Mouse (Mus musculus) heart, postnatal 10 days (tissue): ENCODE results near the gene Cacna1e. TPM values are rescaled to one million over a fixed set of nuclear protein-coding genes. Genes with fewer than 3 reads are reported as not detected.

Experiments
- DNase-seq, 2 experiments: peaks; one replicate each; pipeline ENCODE4 v3.0.0; 2021
- intact Hi-C: fragments of 180-260 bp; cut with DNase I; formaldehyde crosslinking; loops from one replicate; pipeline ENCODE4 v1.15.1; 2025
- total RNA-seq, 2 experiments: library from RNA; stranded (reverse); gene quantifications; 2 replicates each; pipeline ENCODE4 v1.2.3; 2021

Cacna1e gene
- total RNA-seq, 2 experiments from 2014 or later, result 0.17 to 0.34 TPM

DNA sequence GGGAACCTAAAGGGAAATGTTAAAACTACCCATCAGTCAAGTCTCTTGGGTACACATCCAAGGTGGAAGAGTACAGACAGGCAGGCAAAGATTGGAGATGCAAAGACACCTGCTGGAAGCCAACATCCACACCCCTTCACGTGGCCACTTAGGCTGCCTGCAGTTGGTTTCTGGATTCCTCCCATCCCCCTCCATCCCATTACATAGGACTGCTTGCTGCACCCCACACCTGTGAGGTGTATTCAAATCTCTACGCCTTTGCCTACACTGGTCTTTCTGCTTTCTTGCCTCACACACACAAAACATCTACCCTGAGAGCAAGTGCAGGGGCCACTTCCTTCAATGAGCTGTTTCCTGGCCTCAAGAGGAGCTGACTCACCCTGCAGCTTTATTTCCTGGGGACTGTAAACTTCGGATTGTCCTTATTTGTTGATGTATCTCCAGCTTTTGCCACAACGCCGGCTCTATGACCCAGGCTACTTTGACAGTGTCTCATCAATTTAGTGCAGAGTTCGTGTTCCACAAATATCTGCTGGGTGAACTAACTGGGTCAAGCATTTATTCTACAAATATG, 43.2 kb downstream of the Cacna1e start:
- no peak for DNase-seq
- intact Hi-C loops, result no loop called here

GRCm38 (mm10) chr1:154839272-154839671, 45.0 kb downstream of the Cacna1e start:
- DNase-seq, result no peak
- intact Hi-C loops, result no loop called here

DNA sequence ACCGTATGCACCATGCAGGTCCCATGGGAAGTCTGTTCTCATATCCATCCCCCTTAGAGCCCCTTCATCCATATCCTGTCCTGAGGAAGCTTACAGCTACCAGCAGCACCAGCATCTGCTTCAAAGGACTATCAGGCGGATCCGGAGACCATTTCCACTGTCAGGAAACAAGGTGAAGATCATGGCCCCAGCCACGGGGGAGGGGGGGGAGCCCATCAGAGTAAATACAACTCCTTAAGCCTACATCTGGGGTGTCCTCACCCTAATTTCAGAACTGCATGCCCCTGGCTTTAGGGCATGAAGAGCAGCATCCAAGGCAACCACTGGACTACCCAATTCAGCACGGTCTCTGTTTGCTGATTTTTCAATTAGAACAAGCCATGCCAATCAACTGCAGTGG, 47.8 kb downstream of the Cacna1e start:
- no peak for DNase-seq
- intact Hi-C loops, result no loop called here

DNA sequence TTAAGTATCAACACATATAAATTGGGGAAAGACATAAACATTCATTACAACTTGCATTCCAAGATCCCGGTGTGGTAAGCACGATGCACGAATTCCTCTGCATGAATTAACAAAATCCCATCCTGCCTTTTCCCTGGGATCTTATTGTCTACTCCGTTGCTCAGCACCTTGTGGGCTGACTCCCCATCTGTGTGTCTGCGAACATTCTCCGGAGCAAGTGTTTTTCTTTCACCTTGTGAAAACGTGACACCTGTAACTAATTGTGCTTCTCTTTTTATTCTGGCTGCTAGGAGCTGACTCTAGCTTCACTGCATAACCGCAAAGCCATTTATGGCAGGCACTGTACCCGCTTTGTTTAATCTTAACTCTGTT, 52.1 kb downstream of the Cacna1e start:
- DNase-seq, result no peak
- intact Hi-C loops, result no loop called here

GRCm38 (mm10) chr1:154831269-154832167, 52.8 kb downstream of the Cacna1e start:
- intact Hi-C loops, result no loop called here
- DNase-seq, result no peak

- DNase-seq, result no peak
- intact Hi-C loops, result no loop called here
Measured at GRCm38 (mm10) chr1:154830051-154830450, 54.2 kb downstream of the Cacna1e start.

- DNase-seq, result no peak
- intact Hi-C loops, result no loop called here
Measured at GRCm38 (mm10) chr1:154823098-154823497, 61.2 kb downstream of the Cacna1e start.

- intact Hi-C loops, result no loop called here
- DNase-seq, result no peak
Measured at GRCm38 (mm10) chr1:154820422-154820821, 63.9 kb downstream of the Cacna1e start.

DNA sequence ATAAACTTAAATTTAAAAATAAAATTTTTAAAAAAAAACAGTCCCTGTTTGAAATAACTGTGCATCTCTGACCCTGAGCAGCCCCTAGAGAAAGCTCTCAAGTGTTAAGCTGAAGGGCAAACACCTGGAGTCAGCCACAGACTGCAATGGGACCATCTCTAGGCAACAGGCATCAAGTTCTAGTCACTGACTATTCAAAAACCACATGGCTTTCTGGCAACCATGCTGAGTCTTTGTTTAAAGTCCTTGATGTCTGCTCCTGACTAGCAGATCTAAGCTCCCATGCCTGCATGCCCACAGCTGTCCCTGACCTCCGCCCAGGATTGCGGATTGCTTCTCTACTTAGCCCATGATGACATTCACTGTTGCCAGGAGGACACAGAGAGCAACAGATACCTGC, 64.3 kb downstream of the Cacna1e start:
- DNase-seq, result no peak
- intact Hi-C loops, result no loop called here

DNA sequence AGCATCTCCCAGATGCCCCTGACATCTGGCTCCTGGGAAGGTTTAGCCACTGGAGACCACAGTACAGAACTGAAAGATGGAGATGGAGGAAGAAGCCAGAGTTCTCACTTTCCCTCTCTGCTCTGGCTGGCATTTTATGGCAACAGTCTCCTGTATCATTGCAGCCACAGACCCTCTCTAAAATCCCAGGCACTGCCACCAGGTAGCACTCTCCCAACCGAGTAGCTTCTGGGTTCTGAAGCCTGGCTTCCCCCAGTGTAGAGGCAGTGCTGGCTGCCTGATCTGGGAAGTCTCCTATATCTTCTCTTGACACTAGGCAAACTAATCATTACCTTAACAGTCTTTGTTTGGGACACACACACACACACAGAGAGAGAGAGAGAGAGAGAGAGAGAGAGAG, 65.6 kb downstream of the Cacna1e start:
- no peak for DNase-seq
- intact Hi-C loops, result no loop called here

- intact Hi-C loops, result no loop called here
- no peak for DNase-seq
Measured at GRCm38 (mm10) chr1:154816836-154817235, 67.5 kb downstream of the Cacna1e start.

GRCm38 (mm10) chr1:154816267-154816666, 68.0 kb downstream of the Cacna1e start:
- no peak for DNase-seq
- intact Hi-C loops, result no loop called here

DNA sequence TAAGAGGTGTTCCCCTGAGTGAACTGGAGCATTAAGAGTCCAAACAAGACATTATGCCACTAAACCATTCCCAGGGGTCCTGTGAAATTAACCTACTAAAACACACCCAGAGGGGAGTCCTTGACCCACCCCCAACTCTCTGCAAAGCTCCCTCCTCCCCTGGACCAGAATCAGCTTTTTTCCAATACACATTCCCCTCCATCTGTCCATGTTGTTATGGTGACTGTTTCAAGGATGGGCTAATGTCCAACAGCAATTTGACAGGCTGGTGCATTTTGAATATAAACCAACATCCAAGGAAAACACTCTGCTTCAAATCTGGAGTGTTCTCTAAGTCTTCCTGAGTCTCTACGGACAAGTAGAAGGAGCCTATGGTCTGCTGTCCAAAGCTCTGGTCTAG, 78.6 kb downstream of the Cacna1e start:
- no peak for DNase-seq
- intact Hi-C loops, result no loop called here

DNA sequence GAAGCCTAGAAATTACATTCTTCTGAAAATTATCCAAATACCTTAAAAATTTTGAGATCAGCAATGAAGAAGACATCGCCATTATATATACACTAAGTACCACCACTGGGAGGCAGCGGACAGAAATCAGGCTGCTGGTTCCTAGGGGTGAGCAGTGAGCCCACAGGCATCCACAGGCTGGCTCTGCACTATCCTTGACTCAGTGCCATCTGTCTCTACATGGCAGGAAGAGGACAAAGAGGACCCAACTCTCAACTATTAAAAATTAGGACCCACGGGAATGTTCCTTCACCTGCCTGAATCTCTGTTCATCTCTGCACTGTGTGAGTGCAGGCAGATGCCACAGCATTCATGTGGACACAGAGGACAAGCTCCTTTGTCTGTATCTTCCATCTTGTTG, 79.3 kb downstream of the Cacna1e start:
- no peak for DNase-seq
- intact Hi-C loops, result no loop called here

- peak in 1 of 2 experiments; percentile 29 for DNase-seq
- intact Hi-C loops, result no loop called here
Measured at GRCm38 (mm10) chr1:154802301-154802904, 81.9 kb downstream of the Cacna1e start.

- intact Hi-C loops, result loop anchor here (2.0 kb wide), 1 partner anchor 86 kb away; the partner anchor contains the start of gene Cacna1e
- DNase-seq, result no peak
Measured at GRCm38 (mm10) chr1:154799257-154799656, 85.0 kb downstream of the Cacna1e start.

- intact Hi-C loops, result loop anchor here (2.0 kb wide), 1 partner anchor 86 kb away; the partner anchor contains the start of gene Cacna1e
- DNase-seq, result no peak
Measured at GRCm38 (mm10) chr1:154798771-154799170, 85.5 kb downstream of the Cacna1e start.

- DNase-seq, result peak in 1 of 2 experiments; percentile 39
- intact Hi-C loops, result no loop called here
Measured at GRCm38 (mm10) chr1:154796685-154797084, 87.6 kb downstream of the Cacna1e start.

DNA sequence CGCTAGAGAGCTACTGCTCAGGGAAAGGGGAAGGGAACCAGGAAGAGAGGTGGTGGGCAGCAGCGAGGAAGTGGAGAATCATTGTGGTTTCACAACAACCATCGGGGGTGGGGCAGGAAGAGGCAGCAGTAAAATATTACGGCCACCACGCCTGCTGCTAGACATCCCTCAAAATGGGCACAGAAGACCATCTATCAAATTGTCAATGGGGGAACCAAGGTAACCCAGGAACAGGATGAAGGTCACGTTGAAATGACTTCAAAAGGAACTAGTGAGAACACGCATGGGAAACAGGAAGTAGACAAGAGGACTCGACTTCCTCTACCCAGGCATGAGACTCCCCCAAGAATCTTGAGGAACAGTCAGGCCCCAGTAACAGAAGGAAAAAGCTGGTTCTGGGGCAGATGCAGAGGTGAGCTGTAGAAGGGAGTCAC, 89.8 kb downstream of the Cacna1e start:
- intact Hi-C loops, result no loop called here
- no peak for DNase-seq

DNA sequence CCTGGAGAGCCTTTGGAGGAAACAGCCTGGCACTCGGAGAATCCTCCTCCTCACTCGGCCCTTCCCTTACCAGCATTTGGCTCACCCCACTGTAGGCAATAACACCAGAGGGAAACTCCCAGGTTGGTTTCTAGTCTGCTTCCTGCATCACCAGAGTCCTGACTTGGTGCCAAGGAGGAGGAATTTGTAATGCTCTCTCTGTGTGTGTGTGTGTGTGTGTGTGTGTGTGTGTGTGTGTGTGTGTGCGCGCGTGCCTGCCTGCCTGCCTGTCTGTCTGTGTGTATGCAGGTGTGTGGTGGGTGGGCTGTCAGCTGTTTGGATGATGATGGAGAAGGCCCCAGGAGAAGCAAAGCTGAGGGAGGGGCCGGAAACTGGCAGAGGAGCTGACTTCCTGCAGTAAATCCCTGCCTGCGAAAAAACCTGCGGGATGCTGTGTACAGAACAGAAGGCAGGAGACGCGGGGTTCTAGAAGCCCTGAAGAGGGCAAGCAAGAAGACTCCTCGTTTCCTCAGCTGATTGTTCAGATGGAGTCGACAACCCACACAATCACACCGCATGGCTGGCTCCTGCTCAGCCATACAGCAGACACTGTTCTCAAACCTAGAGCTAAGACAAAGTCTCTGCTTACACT, 92.6 kb downstream of the Cacna1e start:
- intact Hi-C loops, result no loop called here
- DNase-seq, result peak in 1 of 2 experiments; percentile 17

DNA sequence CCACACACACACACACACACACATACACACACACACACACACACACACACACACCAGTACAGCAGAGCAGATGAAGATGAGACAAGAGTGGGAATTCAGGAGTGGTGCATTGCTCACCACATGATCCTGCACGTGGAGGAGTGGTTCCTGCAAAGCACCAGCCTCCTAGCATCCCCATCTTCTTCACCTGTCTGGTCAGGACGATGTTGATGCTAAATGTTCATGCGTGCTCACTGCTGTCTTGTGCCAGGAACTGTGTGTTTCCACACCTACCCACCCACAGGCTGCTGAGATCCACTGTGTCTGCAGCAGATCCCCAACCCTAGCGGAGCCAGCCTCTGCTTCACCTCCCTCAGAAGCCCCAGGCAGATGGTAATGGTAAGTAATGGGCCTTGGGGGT, 95.8 kb downstream of the Cacna1e start:
- no peak for DNase-seq
- intact Hi-C loops, result loop anchor here (5.0 to 10.0 kb wide), 2 partner anchors 434 to 496 kb away; no protein-coding TSS in a partner anchor
